Mouse (Mus musculus) liver, embryonic 14.5 days (tissue): ENCODE data around the gene Polr3gl.

ENCODE experiments used
- CTCF ChIP-seq: IDR thresholded peaks from 2 replicates; pipeline ENCODE4 v1.5.1; 2016; ENCODE audit warnings: antibody characterized with exemption, low read depth, control low read depth
- EP300 ChIP-seq: IDR thresholded peaks from 2 replicates; pipeline ENCODE4 v1.6.1; 2016; ENCODE audit warnings: antibody characterized with exemption, low read depth

- TF ChIP-seq CTCF (no peak), EP300 (no peak)
Measured at GRCm38 (mm10) chr3:96636448-96636847, 42.5 kb upstream of the Polr3gl start.
